Mouse (Mus musculus): ENCODE data around the gene 3110001I22Rik. TPM values are rescaled to one million over a fixed set of nuclear protein-coding genes. Genes with fewer than 3 reads are reported as not detected.

Gene 3110001I22Rik
- total and polyA plus RNA-seq, 3 experiments: 8.8 to 10.8 TPM; not detected in 1

DNA sequence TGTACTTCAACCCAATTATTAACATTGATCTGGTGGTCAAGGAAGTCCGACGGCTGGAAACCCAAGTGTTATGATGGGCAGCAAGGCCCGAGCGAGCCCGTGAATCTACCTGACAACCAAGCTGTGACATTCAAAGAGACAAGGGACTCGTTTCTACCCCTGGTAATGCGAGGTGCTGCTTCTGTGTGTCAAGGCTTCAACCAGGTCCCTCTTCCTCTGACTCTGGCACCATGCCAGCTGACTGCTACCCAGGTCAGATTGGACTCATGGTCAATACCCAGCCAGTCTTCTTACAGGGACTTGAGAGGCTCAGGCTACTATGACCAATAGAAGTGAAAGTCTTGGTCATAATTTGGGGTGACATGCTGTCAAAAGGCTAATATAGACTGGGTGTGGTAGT is 30.5 kb downstream of the 3110001I22Rik start:
- Histone ChIP-seq H3K36me3 (ENCODE audit: control insufficient read depth in 1 of 2, insufficient read depth in 2 of 2, low read length in 2 of 2) (peaks cover 0 to 8% of the 10 kb centered on the region in 2 experiments; a peak in 2 of 4 replicates), H3K27me3 (ENCODE audit: control insufficient read depth in 1 of 2, insufficient read depth in 2 of 2, low read length in 2 of 2) (no peaks in the 10 kb centered on the region), H3K9me3 (replicated peaks; ENCODE audit: insufficient read depth, low read length) (no peaks in the 10 kb centered on the region), H3K4me1 (ENCODE audit: control insufficient read depth in 1 of 2, insufficient read depth in 2 of 2, low read length in 2 of 2) (no peaks in the 10 kb centered on the region), H3K79me2 (ENCODE audit: control insufficient read depth, insufficient read depth, low read length, poor library complexity) (no peaks in the 10 kb centered on the region), H3K27ac (ENCODE audit: control insufficient read depth, low read depth, low read length) (no peak overlapping the region), H3K9ac (ENCODE audit: control insufficient read depth, low read depth, low read length, poor library complexity, severe bottlenecking) (no peak overlapping the region), H3K4me3 (ENCODE audit: control insufficient read depth in 1 of 2, insufficient read depth in 1 of 2, low read depth in 2 of 2, low read length in 2 of 2) (no peak overlapping the region)
- no peak for DNase-seq (ENCODE audit: low read depth, low spot score)
- TF ChIP-seq SIN3A (IDR thresholded peaks at IDR 0.05; ENCODE audit: low read length) (no peak), NRF1 (IDR thresholded peaks at IDR 0.05; ENCODE audit: insufficient read depth, low read depth, low read length, poor library complexity, severe bottlenecking) (no peak), ZKSCAN1 (IDR thresholded peaks at IDR 0.05; ENCODE audit: low read depth, low read length) (no peak), EP300 (IDR thresholded peaks at IDR 0.05; ENCODE audit: low read depth in 1 of 2, low read length in 2 of 2) (no peak), KAT2A (conservative IDR thresholded peaks at IDR 0.05; ENCODE audit: low read depth, low read length) (no peak), USF2 (IDR thresholded peaks at IDR 0.05; ENCODE audit: borderline replicate concordance in 1 of 2, insufficient read depth in 1 of 2, low read depth in 1 of 2, low read length in 2 of 2) (no peak), POLR2AphosphoS5 (IDR thresholded peaks at IDR 0.05; ENCODE audit: borderline replicate concordance, low read depth, low read length) (no peak), TAL1 (IDR thresholded peaks at IDR 0.05; ENCODE audit: low read length) (no peak), E2F4 (IDR thresholded peaks at IDR 0.05; ENCODE audit: borderline replicate concordance, low read depth, low read length) (no peak), HCFC1 (IDR thresholded peaks at IDR 0.05; ENCODE audit: low read depth, low read length) (no peak), POLR2A (IDR thresholded peaks at IDR 0.05; ENCODE audit: control insufficient read depth in 1 of 2, insufficient read depth in 1 of 2, low read depth in 1 of 2, low read length in 2 of 2, poor library complexity in 1 of 2) (no peak), MAFK (IDR thresholded peaks at IDR 0.05; ENCODE audit: borderline replicate concordance, low read depth, low read length) (no peak), CHD2 (IDR thresholded peaks at IDR 0.05; ENCODE audit: low read length) (no peak)

DNA sequence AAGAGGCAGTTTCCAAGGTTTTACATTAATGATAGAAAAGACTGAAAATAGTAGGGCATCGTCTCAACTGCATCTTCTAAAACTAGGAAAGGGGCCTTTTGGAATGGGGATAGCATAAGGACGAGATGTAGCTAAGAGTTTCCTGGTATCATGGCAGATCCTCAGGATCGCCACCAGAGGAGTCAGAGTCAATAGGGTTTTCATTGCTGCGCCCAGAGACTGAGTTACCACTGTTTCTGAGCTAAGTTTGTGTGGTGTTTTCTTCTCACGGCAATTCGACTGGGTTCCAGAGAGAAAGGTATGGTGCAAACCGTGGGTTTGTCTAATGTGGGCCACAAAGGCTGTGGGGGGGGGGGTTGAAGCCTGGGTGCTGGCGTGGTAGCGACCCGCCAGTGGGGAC is 32.9 kb downstream of the 3110001I22Rik start:
- Histone ChIP-seq H3K4me3 (ENCODE audit: control insufficient read depth in 1 of 2, insufficient read depth in 1 of 2, low read depth in 2 of 2, low read length in 2 of 2) (no peak overlapping the region), H3K4me1 (ENCODE audit: control insufficient read depth in 1 of 2, insufficient read depth in 2 of 2, low read length in 2 of 2) (no peaks in the 10 kb centered on the region), H3K27me3 (ENCODE audit: control insufficient read depth in 1 of 2, insufficient read depth in 2 of 2, low read length in 2 of 2) (no peaks in the 10 kb centered on the region), H3K79me2 (ENCODE audit: control insufficient read depth, insufficient read depth, low read length, poor library complexity) (no peaks in the 10 kb centered on the region), H3K27ac (ENCODE audit: control insufficient read depth, low read depth, low read length) (no peak overlapping the region), H3K9me3 (replicated peaks; ENCODE audit: insufficient read depth, low read length) (no peaks in the 10 kb centered on the region), H3K36me3 (ENCODE audit: control insufficient read depth in 1 of 2, insufficient read depth in 2 of 2, low read length in 2 of 2) (peaks cover 0 to 3% of the 10 kb centered on the region in 2 experiments; a peak in 1 of 4 replicates), H3K9ac (ENCODE audit: control insufficient read depth, low read depth, low read length, poor library complexity, severe bottlenecking) (no peak overlapping the region)
- TF ChIP-seq MXI1 (IDR thresholded peaks at IDR 0.05; ENCODE audit: low read depth, low read length) (no peak), GABPA (IDR thresholded peaks at IDR 0.05; ENCODE audit: low read depth, low read length) (no peak), ZKSCAN1 (IDR thresholded peaks at IDR 0.05; ENCODE audit: low read depth, low read length) (no peak), POLR2A (IDR thresholded peaks at IDR 0.05; ENCODE audit: control insufficient read depth in 1 of 2, insufficient read depth in 1 of 2, low read depth in 1 of 2, low read length in 2 of 2, poor library complexity in 1 of 2) (no peak), TCF12 (IDR thresholded peaks at IDR 0.05; ENCODE audit: low read depth, low read length) (no peak), SMC3 (IDR thresholded peaks at IDR 0.05; ENCODE audit: low read depth, low read length) (no peak), ELF1 (IDR thresholded peaks at IDR 0.05; ENCODE audit: low read depth, low read length) (no peak), ZNF384 (IDR thresholded peaks at IDR 0.05; ENCODE audit: low read depth, low read length) (no peak), MAZ (IDR thresholded peaks at IDR 0.05; ENCODE audit: low read depth, low read length) (no peak), USF1 (IDR thresholded peaks at IDR 0.05; ENCODE audit: low read depth, low read length) (no peak), ETS1 (IDR thresholded peaks at IDR 0.05; ENCODE audit: low read depth, low read length) (no peak), HCFC1 (IDR thresholded peaks at IDR 0.05; ENCODE audit: low read depth, low read length) (no peak), POLR2AphosphoS5 (IDR thresholded peaks at IDR 0.05; ENCODE audit: borderline replicate concordance, low read depth, low read length) (no peak), KAT2A (conservative IDR thresholded peaks at IDR 0.05; ENCODE audit: low read depth, low read length) (no peak), RAD21 (IDR thresholded peaks at IDR 0.05; ENCODE audit: low read depth, low read length) (no peak), POLR2AphosphoS2 (IDR thresholded peaks at IDR 0.05; ENCODE audit: low read length) (no peak), JUND (IDR thresholded peaks at IDR 0.05; ENCODE audit: low read depth, low read length) (no peak), MEF2A (IDR thresholded peaks at IDR 0.05; ENCODE audit: extremely low read depth, insufficient replicate concordance, low read depth, low read length, poor library complexity, severe bottlenecking) (no peak)
- no peak for DNase-seq (ENCODE audit: low read depth, low spot score)

Measured in MEL (cell line).